Mouse (Mus musculus) midbrain, embryonic 14.5 days (tissue): ENCODE results near the gene Dusp22. TPM values are rescaled to one million over a fixed set of nuclear protein-coding genes. Genes with fewer than 3 reads are reported as not detected.

Source experiments
- ATAC-seq: fragments of 200-750 bp; cut with Nextera tagmentation; 2 replicates; pipeline ENCODE4 v1.8.0; 2017; ENCODE audit warnings: moderate number of reproducible peaks, moderate library complexity; ENCODE audit not compliant: low FRiP score, low TSS enrichment
- DNase-seq: peaks from one replicate; pipeline ENCODE4 v3.0.0-alpha.2; 2015
- H3K27ac ChIP-seq: fragments of 300-500 bp; sonication (generic); replicated peaks from 2 replicates; pipeline ENCODE4 v1.5.1; 2014; ENCODE audit warnings: mild to moderate bottlenecking, low read depth, low read length, moderate library complexity
- H3K27me3 ChIP-seq: fragments of 300-500 bp; sonication (generic); 2 replicates; pipeline ENCODE4 v1.6.1; 2014; ENCODE audit warnings: low read length, control low read depth, mixed read lengths; ENCODE audit not compliant: control insufficient read depth, insufficient read depth
- H3K36me3 ChIP-seq: fragments of 300-500 bp; sonication (generic); 2 replicates; pipeline ENCODE4 v1.6.1; 2014; ENCODE audit warnings: low read length, control low read depth; ENCODE audit not compliant: control insufficient read depth, insufficient read depth
- H3K4me1 ChIP-seq: fragments of 300-500 bp; sonication (generic); 2 replicates; pipeline ENCODE4 v1.6.1; 2014; ENCODE audit warnings: mild to moderate bottlenecking, antibody characterized with exemption, low read length, control low read depth; ENCODE audit not compliant: control insufficient read depth, insufficient read depth
- H3K4me2 ChIP-seq: fragments of 300-500 bp; sonication (generic); 2 replicates; pipeline ENCODE4 v1.6.1; 2014; ENCODE audit warnings: mild to moderate bottlenecking, low read length, moderate library complexity
- H3K4me3 ChIP-seq: fragments of 300-500 bp; sonication (generic); replicated peaks from 2 replicates; pipeline ENCODE4 v1.5.1; 2014; ENCODE audit warnings: low read depth, low read length
- H3K9ac ChIP-seq: fragments of 300-500 bp; sonication (generic); replicated peaks from 2 replicates; pipeline ENCODE4 v1.6.1; 2014; ENCODE audit warnings: mild to moderate bottlenecking, low read length, moderate library complexity
- H3K9me3 ChIP-seq: fragments of 300-500 bp; sonication (generic); 2 replicates; pipeline ENCODE4 v1.6.1; 2016; ENCODE audit warnings: low read length, control low read depth, mixed read lengths; ENCODE audit not compliant: control insufficient read depth
- WGBS: fragments of 180-500 bp; shearing (Covaris S2); extraction: QIAGEN DNeasy Blood & Tissue Kit; methylation state at CpG from one replicate; pipeline ENCODE4 v1.1.7; 2014; 5-methylcytosine and 5-hydroxymethylcytosine counted together
- polyA plus RNA-seq: library from polyadenylated mRNA; unstranded; fragments of >200 nt; fragmentation: Nextera tagmentation; extraction: Ambion mirVana; gene quantifications from 2 replicates; pipeline ENCODE4 v1.2.1, GENCODE M21; 2014

Dusp22 gene
- polyA plus RNA-seq, 1 experiment from 2014 or later, result 27.9 TPM

- no peaks in the 10 kb centered on the region for H3K36me3 ChIP-seq
- DNase-seq (no peak), ATAC-seq (no peak)
- no peaks in the 10 kb centered on the region for H3K9me3 ChIP-seq
- no peak overlapping the region for H3K27ac ChIP-seq
- H3K4me1 ChIP-seq, result no peaks in the 10 kb centered on the region
- no peaks in the 10 kb centered on the region for H3K27me3 ChIP-seq
- H3K4me3 ChIP-seq, result no peak overlapping the region
- WGBS, result 91% methylated on average over 5 of the region's 5 CpGs
- H3K9ac ChIP-seq, result no peak overlapping the region
- H3K4me2 ChIP-seq, result no peak overlapping the region
These were observed 21.3 kb upstream of the Dusp22 start for GRCm38 (mm10) chr13:30638378-30639115.

GRCm38 (mm10) chr13:30642053-30642452, 17.7 kb upstream of the Dusp22 start:
- Histone ChIP-seq H3K36me3 (no peaks in the 10 kb centered on the region), H3K9me3 (no peaks in the 10 kb centered on the region), H3K4me1 (no peaks in the 10 kb centered on the region), H3K9ac (no peak overlapping the region), H3K27me3 (no peaks in the 10 kb centered on the region), H3K27ac (no peak overlapping the region), H3K4me3 (no peak overlapping the region), H3K4me2 (no peak overlapping the region)
- DNase-seq (no peak), ATAC-seq (no peak)
- 82% methylated on average over 4 of the region's 4 CpGs for WGBS

GRCm38 (mm10) chr13:30648461-30648860, 11.3 kb upstream of the Dusp22 start:
- Histone ChIP-seq H3K27ac (no peak overlapping the region), H3K9me3 (no peaks in the 10 kb centered on the region), H3K4me1 (no peaks in the 10 kb centered on the region), H3K27me3 (no peaks in the 10 kb centered on the region), H3K4me2 (no peak overlapping the region), H3K36me3 (no peaks in the 10 kb centered on the region), H3K9ac (no peak overlapping the region), H3K4me3 (no peak overlapping the region)
- DNase-seq (no peak), ATAC-seq (no peak)

GRCm38 (mm10) chr13:30649197-30649596, 10.6 kb upstream of the Dusp22 start:
- no peaks in the 10 kb centered on the region for H3K27me3 ChIP-seq
- no peak overlapping the region for H3K4me2 ChIP-seq
- no peaks in the 10 kb centered on the region for H3K4me1 ChIP-seq
- 94% methylated on average over 5 of the region's 5 CpGs for WGBS
- no peak overlapping the region for H3K9ac ChIP-seq
- H3K27ac ChIP-seq, result no peak overlapping the region
- no peak overlapping the region for H3K4me3 ChIP-seq
- H3K9me3 ChIP-seq, result no peaks in the 10 kb centered on the region
- H3K36me3 ChIP-seq, result no peaks in the 10 kb centered on the region
- DNase-seq (no peak), ATAC-seq (no peak)

- Histone ChIP-seq H3K9me3 (no peaks in the 10 kb centered on the region), H3K36me3 (no peaks in the 10 kb centered on the region), H3K4me1 (no peaks in the 10 kb centered on the region), H3K27ac (no peak overlapping the region), H3K27me3 (no peaks in the 10 kb centered on the region), H3K4me2 (no peak overlapping the region), H3K9ac (no peak overlapping the region), H3K4me3 (no peak overlapping the region)
- WGBS, result 78% methylated on average over 1 of the region's 1 CpGs
- DNase-seq (no peak), ATAC-seq (no peak)
These were observed 9.1 kb upstream of the Dusp22 start for GRCm38 (mm10) chr13:30650684-30651083.

GRCm38 (mm10) chr13:30653051-30653450, 6.7 kb upstream of the Dusp22 start:
- Histone ChIP-seq H3K4me2 (no peak overlapping the region), H3K36me3 (no peaks in the 10 kb centered on the region), H3K4me3 (no peak overlapping the region), H3K9me3 (no peaks in the 10 kb centered on the region), H3K27ac (no peak overlapping the region), H3K27me3 (no peaks in the 10 kb centered on the region), H3K4me1 (no peaks in the 10 kb centered on the region), H3K9ac (no peak overlapping the region)
- 78% methylated on average over 4 of the region's 4 CpGs for WGBS
- DNase-seq (no peak), ATAC-seq (no peak)

GRCm38 (mm10) chr13:30654463-30654862, 5.3 kb upstream of the Dusp22 start:
- H3K4me1 ChIP-seq, result peaks cover 4% of the 10 kb centered on the region; the same call in 1 of the 2 replicates
- H3K9me3 ChIP-seq, result no peaks in the 10 kb centered on the region
- no peak overlapping the region for H3K4me2 ChIP-seq
- no peak overlapping the region for H3K27ac ChIP-seq
- DNase-seq (no peak), ATAC-seq (no peak)
- no peaks in the 10 kb centered on the region for H3K27me3 ChIP-seq
- H3K36me3 ChIP-seq, result no peaks in the 10 kb centered on the region
- H3K9ac ChIP-seq, result no peak overlapping the region
- no peak overlapping the region for H3K4me3 ChIP-seq
- WGBS, result 77% methylated on average over 5 of the region's 5 CpGs

- H3K9me3 ChIP-seq, result no peaks in the 10 kb centered on the region
- no peak overlapping the region for H3K9ac ChIP-seq
- DNase-seq, result no peak
These were observed 2.9 kb upstream of the Dusp22 start for GRCm38 (mm10) chr13:30656909-30657308.

GRCm38 (mm10) chr13:30657779-30658178, 2.0 kb upstream of the Dusp22 start:
- ATAC-seq (no peak), DNase-seq (no peak)
- WGBS, result 78% methylated on average over 2 of the region's 2 CpGs
- Histone ChIP-seq H3K9ac (no peak overlapping the region), H3K9me3 (no peaks in the 10 kb centered on the region), H3K36me3 (no peaks in the 10 kb centered on the region), H3K4me1 (peaks cover 7% of the 10 kb centered on the region; the same call in 1 of the 2 replicates), H3K27ac (no peak overlapping the region), H3K27me3 (no peaks in the 10 kb centered on the region), H3K4me3 (no peak overlapping the region), H3K4me2 (no peak overlapping the region)

More at GRCm38 (mm10) chr13:30656909-30657308, 2.9 kb upstream of the Dusp22 start:
- H3K4me2 ChIP-seq, result no peak overlapping the region
- no peaks in the 10 kb centered on the region for H3K27me3 ChIP-seq
- no peaks in the 10 kb centered on the region for H3K36me3 ChIP-seq
- WGBS, result 79% methylated on average over 5 of the region's 5 CpGs
- ATAC-seq, result no peak
- H3K27ac ChIP-seq, result no peak overlapping the region
- peaks cover 7% of the 10 kb centered on the region; the same call in 1 of the 2 replicates for H3K4me1 ChIP-seq
- H3K4me3 ChIP-seq, result no peak overlapping the region
